Mouse (Mus musculus): ENCODE measurements at regions not wholly inside any gene's neighbourhood (a gene's known extent, or its start where the extent isn't known, plus 50 kb on each side); places are given as distances from the start of the nearest gene placed in this dataset.

GRCm38 (mm10) chr12:65644232-65644631 lies 418.9 kb downstream of the Wdr20rt start:
- no peak for DNase-seq

DNA sequence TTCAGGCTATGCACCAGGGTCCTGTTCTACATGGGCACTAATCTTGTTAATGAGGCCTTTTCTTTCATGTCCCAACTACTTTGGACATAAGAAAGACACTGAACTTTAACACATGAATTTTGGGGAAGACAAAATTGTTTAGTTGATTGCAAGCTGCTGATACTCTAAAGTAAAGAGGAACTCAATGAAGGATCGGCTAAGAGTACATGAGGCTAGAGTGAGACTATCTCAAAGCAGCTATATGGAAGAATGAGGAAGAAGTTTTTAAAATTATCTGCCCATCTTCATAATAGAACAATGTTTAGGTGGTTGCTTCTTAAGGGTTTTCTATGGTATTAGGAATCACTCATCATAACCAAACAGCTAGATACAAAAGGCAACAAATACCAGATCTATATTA lies 431.5 kb downstream of the Wdr20rt start:
- no peak for DNase-seq

- no peak for DNase-seq
These were observed 446.4 kb downstream of the Wdr20rt start for GRCm38 (mm10) chr12:65671673-65672072.

DNA sequence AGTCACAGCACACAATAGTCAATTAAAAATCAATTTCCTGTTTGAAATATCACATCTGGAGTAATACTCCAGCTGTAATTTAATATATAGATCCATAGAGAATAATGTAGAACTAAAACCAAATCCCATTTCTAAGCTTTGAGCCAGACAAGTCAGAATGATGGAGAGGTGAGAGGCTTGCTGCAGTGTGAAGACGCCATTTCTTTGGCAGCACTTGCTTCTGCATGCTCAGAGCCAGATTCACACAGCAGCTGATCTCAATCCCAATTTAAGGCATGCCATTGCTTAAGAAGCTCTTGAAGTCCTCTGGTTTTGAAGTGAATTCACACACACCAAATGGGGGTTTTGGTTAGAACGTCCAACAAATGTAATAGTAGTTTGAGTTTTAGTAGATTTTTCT lies 447.9 kb downstream of the Wdr20rt start:
- no peak for DNase-seq

- DNase-seq = no peak
These were observed 449.8 kb downstream of the Wdr20rt start for GRCm38 (mm10) chr12:65674916-65675660.

- no peak for DNase-seq
These were observed 455.0 kb downstream of the Wdr20rt start for GRCm38 (mm10) chr12:65680335-65680734.

- DNase-seq = no peak
These were observed 456.5 kb downstream of the Wdr20rt start for GRCm38 (mm10) chr12:65681826-65682225.

GRCm38 (mm10) chr12:65704985-65705384 lies 479.7 kb downstream of the Wdr20rt start:
- DNase-seq = no peak

GRCm38 (mm10) chr12:65712304-65712703 lies 487.0 kb downstream of the Wdr20rt start:
- DNase-seq = no peak
